Mouse (Mus musculus) C2C12 (cell line): ENCODE data around the gene Lama4.

Experiments
- CEBPB ChIP-seq: IDR thresholded peaks from one replicate; pipeline ENCODE4 v1.6.1; 2011; ENCODE audit warnings: low read depth, mild to moderate bottlenecking, control low read depth, moderate library complexity
- CTCF ChIP-seq: IDR thresholded peaks from one replicate; pipeline ENCODE4 v1.5.1; 2011; ENCODE audit not compliant: control insufficient read depth, insufficient read depth, insufficient read length
- MAX ChIP-seq: IDR thresholded peaks from one replicate; pipeline ENCODE4 v1.6.1; 2011; ENCODE audit warnings: mild to moderate bottlenecking, control low read depth
- MYOD1 ChIP-seq: IDR thresholded peaks from one replicate; pipeline ENCODE4 v1.6.1; 2011; ENCODE audit warnings: low read depth; ENCODE audit not compliant: control insufficient read depth, insufficient read length
- MYOG ChIP-seq: IDR thresholded peaks from one replicate; pipeline ENCODE4 v1.6.1; 2011; ENCODE audit not compliant: control insufficient read depth, insufficient read length; ENCODE audit errors: extremely low read depth

DNA sequence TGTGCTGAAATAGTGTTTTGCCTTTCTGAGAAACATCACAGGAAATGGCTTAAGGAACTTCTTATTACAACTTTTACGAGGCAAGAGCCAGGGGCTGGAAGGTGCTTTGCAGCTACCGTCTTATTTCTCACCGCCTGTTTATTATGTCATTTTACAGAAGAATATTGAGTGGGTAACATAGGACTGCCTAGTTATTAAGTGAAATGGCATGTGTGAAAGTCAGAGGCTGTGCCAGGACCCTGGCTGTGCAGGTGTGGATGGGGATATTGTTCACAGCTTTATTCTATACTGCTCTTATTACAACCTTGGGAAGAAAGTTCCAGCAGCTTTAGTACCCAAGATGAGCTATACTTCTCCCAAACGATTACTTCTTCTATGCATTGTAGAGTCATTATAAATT, 106.7 kb downstream of the Lama4 start:
- TF ChIP-seq MYOD1 (no peak), CTCF (no peak), CEBPB (no peak), MYOG (no peak), MAX (no peak)
